Mouse (Mus musculus) MEL (cell line): ENCODE results near the gene Mrpl45.

Experiments used
- CTCF ChIP-seq, 3 experiments: IDR thresholded peaks in 2 of 3; conservative IDR thresholded peaks in 1 of 3; 2 replicates each; pipeline ENCODE4 v1.5.1; 2011 to 2012; ENCODE audit warnings: low read length in 3 of 3, low read depth in 2 of 3, mild to moderate bottlenecking in 2 of 3, improper control_type of control experiment in 1 of 3, inconsistent platforms in 1 of 3, mixed read lengths in 1 of 3, moderate library complexity in 1 of 3; ENCODE audit not compliant: control insufficient read depth in 1 of 3, insufficient read depth in 1 of 3, poor library complexity in 1 of 3, severe bottlenecking in 1 of 3
- ETS1 ChIP-seq: IDR thresholded peaks from 2 replicates; pipeline ENCODE4 v1.6.1; 2012; ENCODE audit warnings: low read depth, mild to moderate bottlenecking, inconsistent platforms, low read length, improper control_type of control experiment, moderate library complexity
- MAZ ChIP-seq: IDR thresholded peaks from 2 replicates; pipeline ENCODE4 v1.6.1; 2012; ENCODE audit warnings: low read depth, mild to moderate bottlenecking, inconsistent platforms, low read length, improper control_type of control experiment
- MXI1 ChIP-seq: IDR thresholded peaks from 2 replicates; pipeline ENCODE4 v1.6.1; 2011; ENCODE audit warnings: mild to moderate bottlenecking, low read depth, low read length, improper control_type of control experiment
- NELFE ChIP-seq: IDR thresholded peaks from 2 replicates; pipeline ENCODE4 v1.6.1; 2011; ENCODE audit warnings: low read depth, low read length, improper control_type of control experiment
- POLR2A ChIP-seq, 2 experiments: IDR thresholded peaks; 2 replicates each; pipeline ENCODE4 v1.6.1; 2011 to 2012; ENCODE audit warnings: low read length in 2 of 2, mild to moderate bottlenecking in 2 of 2, control low read depth in 1 of 2, improper control_type of control experiment in 1 of 2, low read depth in 1 of 2, moderate library complexity in 1 of 2; ENCODE audit not compliant: control insufficient read depth in 1 of 2, insufficient read depth in 1 of 2, poor library complexity in 1 of 2
- POLR2AphosphoS2 ChIP-seq: IDR thresholded peaks from 2 replicates; pipeline ENCODE4 v1.6.1; 2011; ENCODE audit warnings: low read length, improper control_type of control experiment
- TAL1 ChIP-seq: IDR thresholded peaks from 2 replicates; pipeline ENCODE4 v1.6.1; 2012; ENCODE audit warnings: mild to moderate bottlenecking, inconsistent platforms, low read length, moderate library complexity, mixed read lengths
- TCF12 ChIP-seq: IDR thresholded peaks from 2 replicates; pipeline ENCODE4 v1.6.1; 2014; ENCODE audit warnings: low read depth, mild to moderate bottlenecking, inconsistent platforms, low read length, improper control_type of control experiment, moderate library complexity
- USF1 ChIP-seq: IDR thresholded peaks from 2 replicates; pipeline ENCODE4 v1.6.1; 2014; ENCODE audit warnings: low read depth, mild to moderate bottlenecking, inconsistent platforms, low read length, improper control_type of control experiment, moderate library complexity
- ZC3H11A ChIP-seq: IDR thresholded peaks from 2 replicates; pipeline ENCODE4 v1.6.1; 2012; ENCODE audit warnings: low read depth, mild to moderate bottlenecking, inconsistent platforms, low read length, improper control_type of control experiment

GRCm38 (mm10) chr11:97336238-97336637, 20.7 kb downstream of the Mrpl45 start:
- TF ChIP-seq CTCF (IDR thresholded peaks at IDR 0.05 in 2 of 3, conservative IDR thresholded peaks at IDR 0.05 in 1 of 3; ENCODE audit: control insufficient read depth in 1 of 3, insufficient read depth in 1 of 3, low read depth in 2 of 3, low read length in 3 of 3, poor library complexity in 1 of 3, severe bottlenecking in 1 of 3) (no peak), POLR2A (IDR thresholded peaks at IDR 0.05; ENCODE audit: control insufficient read depth in 1 of 2, insufficient read depth in 1 of 2, low read depth in 1 of 2, low read length in 2 of 2, poor library complexity in 1 of 2) (no peak), NELFE (no peak), ZC3H11A (no peak), MAZ (no peak), POLR2AphosphoS2 (no peak), ETS1 (no peak), USF1 (no peak), TCF12 (no peak), TAL1 (no peak), MXI1 (no peak)
